Mouse (Mus musculus) retina, embryonic 14.5 days (tissue): ENCODE measurements around the gene 1110004F10Rik.
A peak's percentile ranks its signal among the peaks of the same experiment; 100 is the strongest.
"Not testable (repeated sequence)": the region's sequence is repeated elsewhere in the genome, so short reads cannot be mapped to it uniquely, and the experiment has no call there.

ENCODE experiments used
- DNase-seq: peaks from one replicate; pipeline ENCODE4 v3.0.0-alpha.2; 2015; ENCODE audit warnings: low spot score

1110004F10Rik gene

DNA sequence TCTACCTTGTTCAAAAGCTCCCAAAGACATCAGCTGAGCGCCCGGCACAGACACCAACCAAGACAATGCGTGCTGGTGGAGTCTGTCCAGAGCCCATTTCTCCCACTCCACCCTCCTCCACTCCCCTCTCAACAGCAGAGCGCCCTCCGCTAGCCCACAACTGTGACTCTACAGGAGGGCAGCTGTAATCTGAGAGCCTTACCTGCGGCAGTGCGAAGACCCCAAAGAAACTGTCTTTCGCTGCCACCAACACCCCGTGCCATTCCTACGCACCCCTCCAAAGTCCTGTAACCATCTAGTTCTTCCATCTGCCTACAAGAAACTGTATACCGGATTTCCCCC, at the start of gene 1110004F10Rik:
Gene 1110004F10Rik, plus strand, starts transcription at position 202 of the 342 bp plus-strand sequence.
- DNase-seq: no peak

DNA sequence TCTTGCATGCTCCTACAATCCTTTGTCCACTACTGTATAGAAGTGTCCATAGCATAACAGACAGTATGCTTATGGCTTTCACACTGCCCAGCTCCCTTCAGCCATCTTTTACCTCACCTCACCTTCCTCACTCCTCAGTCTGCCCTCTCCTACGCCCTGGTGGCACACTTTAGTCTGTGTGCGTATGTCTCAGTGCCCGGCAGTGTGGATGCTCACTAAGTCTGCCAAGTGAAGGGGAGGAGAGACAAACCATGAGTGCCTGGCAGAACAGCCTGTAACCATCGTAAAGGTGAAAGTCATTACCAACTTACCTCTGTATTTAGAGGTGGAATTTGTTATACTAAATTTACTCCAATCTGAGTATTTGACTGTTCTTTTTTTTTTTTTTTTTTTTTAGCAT, 36.5 kb upstream of the 1110004F10Rik start:
- DNase-seq: no peak

DNA sequence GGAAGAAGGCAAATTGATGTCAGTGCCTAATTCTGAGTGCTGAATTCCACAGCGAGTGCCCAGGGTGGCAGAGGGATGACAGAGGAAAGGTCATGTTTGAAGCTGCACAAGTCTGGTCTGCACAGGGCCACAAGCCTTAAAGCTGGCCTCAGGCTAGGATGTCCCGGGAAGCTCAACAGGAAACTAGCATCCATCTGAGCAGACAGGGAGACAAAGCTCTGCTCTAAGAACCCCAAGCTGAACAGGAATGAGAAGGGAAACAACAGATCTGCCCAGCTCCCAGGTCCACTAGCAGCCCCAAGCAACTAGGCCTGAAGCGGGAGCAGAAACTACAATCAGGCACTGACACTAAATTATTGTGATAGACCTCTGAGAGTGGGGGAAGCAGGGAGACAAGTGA, 9.2 kb upstream of the 1110004F10Rik start:
- no peak for DNase-seq

DNA sequence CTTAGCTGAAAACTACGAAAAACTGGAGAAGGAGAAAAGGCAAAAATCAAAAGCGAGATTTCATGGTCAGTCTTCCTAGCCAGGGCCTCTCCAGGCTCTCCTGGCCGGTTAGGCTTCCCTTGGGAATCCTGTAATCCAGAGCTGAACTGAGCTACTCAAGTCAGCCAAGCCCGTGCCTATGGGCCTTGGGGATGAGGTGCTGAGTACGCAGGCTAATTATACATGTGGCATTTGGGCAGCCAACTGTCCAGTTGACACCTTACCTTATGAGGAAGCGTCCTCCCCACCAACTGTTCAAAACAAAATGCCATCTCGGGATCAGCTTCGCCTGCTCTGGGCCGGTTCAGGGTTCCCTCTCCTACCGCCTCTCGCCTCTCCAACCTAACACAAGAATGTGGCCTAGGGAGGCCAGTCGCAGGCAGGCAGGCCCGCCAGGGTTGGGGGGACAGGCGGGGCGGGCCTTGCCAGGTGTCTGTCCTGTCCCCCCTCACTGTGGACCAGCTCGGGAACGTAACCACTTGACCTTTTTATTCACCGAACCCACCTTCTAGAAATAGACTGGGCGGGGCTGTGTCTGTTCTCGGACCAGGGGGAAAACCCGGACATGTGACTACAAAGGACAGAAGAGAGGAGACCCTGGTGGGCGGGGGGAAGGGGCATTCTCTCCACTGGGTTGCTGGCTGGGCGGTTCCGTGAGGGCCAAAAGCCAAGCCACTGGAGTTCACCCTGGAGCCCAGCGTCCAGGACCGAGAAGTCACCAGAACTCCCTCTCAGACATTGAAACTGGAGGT, 8.4 kb upstream of the 1110004F10Rik start:
- DNase-seq: peak; percentile 45

DNA sequence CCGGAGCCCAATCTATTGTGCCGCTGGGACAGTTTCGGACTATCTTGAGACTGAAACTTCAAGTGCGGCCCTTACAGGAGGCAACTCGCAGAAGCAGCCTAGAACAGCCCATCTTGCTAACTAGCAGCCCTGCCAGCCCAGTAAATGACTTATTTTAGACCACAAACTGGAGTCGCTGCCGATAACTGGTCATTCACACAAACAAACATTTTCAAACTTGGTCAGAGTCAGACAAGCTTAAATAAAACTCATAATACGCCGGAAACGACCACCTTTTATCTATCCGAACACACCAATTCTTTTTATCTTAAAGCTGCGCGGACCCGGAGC, 7.8 kb upstream of the 1110004F10Rik start:
- DNase-seq: no peak

DNA sequence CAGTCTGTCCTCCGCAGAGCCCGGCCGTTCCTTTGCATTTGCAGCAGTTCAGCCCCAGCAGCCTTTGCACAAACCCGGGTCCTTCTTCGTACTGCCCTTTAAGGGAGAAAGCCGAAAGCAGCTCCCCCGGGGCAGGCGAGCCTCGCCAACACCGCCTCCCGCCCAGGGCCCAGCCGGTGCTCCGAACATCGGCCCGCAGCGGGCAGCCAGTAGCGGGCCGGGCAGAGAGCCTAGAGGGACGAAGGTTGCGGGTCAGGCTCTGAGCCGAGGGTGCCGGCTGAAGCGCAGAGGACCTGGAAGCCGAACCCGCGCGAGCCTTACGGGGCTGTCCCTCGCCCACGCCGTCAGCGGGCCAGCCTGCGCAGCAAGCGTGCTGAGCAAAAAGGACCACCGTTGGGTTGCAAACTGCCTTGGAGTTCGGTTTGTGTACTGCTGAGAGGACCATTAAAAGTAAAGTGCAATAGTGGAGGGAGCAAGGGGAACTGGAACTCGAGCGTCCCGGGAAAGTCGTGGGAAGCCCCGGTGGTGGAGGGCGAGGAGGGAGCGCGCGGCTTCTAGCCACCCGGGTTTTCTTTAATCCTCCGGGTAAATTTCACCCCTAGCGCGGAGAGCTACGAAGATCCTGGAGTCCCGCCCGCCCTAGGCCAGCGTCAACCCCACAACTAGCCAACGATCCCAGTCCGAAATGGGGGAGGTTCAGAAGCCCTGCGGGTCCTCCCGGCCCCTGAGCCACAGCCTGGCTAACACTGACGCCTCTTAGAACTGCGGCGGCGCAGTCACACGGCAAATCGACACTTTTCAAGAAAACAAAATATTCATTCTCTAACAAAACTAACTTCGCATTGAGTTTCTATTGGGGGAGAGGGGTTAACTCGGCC, 7.2 kb upstream of the 1110004F10Rik start:
- DNase-seq: peak; percentile 65

DNA sequence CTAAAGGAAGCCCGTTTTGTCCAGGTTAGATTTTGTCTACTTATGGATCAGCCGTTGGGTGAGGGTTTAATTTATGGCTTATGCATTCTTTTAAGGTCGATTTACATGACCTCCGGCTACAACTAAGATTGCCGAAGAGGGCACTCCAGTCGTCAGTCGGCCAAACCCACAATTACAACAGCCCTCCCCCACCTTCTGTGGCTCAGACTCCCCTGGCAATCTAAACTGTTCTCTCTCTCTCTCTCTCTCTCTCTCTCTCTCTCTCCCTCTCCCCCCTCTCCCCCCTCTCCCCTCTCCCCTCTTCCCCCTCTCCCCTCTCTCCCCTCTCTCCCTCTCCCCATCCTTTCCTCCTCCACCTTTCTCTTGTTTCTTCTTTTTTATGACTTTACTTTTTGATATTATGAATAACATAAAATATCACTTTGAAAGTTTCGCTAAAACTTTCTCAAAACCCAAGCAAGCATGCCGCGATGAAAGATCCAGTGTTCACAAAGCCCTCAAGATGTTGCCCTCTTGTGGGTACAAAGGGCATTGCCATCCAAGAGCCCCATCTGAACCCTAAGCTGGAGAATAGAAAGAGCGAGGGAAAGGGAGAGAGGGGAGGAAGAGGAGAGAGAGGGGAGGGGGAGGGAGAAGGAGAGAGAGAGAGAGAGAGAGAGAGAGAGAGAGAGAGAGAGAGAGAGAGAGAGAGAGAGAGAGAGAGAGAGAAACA, 6.4 kb upstream of the 1110004F10Rik start:
- peak; percentile 89 for DNase-seq

DNA sequence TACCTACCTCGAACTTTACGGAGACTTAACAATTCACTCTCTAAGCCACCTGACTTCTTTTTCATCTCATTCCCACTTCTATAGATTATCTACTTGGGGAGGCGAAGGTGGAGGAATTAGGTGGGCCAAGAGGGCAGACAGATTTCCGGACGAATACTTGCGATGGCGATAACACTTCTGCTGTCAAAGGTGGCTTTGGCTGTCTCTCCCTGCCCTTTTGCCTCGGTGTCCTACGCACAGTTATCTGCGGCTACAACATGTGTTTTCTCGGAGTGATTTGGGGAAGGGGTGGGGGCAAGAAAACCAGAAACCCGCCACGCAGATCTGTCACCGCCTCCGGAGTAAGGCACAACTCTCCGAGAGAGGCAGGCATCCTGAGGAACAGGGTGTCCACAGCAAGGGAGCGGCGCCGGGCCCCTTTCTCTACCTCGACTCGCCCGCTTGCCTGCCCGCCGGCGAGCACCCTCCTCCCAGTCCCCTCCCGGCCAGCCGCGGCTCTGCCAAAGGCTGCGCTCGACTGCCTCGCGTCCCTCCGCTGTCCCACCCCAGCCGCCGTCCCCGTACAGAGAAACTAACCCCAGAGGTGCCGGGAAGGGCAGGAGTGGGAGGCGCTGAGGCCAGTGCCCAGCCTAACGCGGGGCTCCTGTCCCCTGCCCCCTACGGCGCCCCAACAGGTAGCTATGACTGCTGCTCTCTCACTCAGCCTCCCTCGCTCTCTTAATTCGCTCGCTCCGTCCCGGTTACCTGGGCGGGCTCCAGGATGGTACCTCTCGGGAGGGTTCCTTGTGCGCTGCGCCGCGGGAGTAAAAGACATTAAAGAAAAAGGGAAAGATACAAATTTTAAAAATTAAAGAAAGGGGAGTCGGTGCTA, 5.6 kb upstream of the 1110004F10Rik start:
- peak; percentile 62 for DNase-seq

DNA sequence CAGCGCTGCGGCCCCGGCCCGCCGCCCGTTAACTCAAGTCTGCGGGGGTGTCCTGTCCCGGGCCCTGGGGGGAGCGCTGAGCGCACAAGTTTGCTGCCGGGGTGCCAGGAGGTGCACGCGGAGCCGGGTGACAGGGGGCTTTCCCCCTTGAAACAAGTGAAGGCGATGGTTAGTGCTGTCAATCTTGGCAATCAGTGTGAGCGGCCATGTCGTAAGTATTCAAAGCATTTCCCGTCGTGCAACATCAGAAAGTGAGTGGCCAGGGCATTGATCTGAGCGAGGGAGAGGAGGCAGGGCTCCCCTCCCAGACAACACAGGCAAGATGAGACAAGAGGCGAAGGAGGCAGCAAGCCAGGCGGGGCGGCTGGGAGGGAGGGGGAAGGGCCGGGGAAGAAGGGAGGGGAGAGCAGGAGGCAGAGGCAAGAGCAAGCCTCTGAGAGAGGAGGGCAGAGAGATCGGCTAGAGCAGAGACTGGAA, 4.9 kb upstream of the 1110004F10Rik start:
- DNase-seq: peak; percentile 68

DNA sequence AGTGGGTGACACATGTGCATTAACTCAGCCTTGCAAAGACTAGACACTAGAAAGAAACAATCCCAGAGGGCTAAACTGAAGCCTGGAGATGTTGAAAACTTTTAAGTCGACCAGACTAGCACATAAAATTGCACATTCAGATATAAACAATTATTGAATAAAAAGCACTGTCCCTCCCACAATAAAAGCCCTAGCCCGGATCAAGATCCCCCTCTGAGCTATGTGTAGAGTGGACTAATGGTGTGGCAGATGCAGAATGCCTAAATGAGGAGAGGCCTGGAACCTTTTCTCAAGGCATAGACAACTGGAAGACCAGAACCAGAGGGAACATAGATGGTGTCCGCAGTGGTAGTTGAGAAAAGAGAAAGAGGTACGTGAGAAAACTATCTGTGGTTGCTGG, 3.7 kb upstream of the 1110004F10Rik start:
- DNase-seq: no peak

DNA sequence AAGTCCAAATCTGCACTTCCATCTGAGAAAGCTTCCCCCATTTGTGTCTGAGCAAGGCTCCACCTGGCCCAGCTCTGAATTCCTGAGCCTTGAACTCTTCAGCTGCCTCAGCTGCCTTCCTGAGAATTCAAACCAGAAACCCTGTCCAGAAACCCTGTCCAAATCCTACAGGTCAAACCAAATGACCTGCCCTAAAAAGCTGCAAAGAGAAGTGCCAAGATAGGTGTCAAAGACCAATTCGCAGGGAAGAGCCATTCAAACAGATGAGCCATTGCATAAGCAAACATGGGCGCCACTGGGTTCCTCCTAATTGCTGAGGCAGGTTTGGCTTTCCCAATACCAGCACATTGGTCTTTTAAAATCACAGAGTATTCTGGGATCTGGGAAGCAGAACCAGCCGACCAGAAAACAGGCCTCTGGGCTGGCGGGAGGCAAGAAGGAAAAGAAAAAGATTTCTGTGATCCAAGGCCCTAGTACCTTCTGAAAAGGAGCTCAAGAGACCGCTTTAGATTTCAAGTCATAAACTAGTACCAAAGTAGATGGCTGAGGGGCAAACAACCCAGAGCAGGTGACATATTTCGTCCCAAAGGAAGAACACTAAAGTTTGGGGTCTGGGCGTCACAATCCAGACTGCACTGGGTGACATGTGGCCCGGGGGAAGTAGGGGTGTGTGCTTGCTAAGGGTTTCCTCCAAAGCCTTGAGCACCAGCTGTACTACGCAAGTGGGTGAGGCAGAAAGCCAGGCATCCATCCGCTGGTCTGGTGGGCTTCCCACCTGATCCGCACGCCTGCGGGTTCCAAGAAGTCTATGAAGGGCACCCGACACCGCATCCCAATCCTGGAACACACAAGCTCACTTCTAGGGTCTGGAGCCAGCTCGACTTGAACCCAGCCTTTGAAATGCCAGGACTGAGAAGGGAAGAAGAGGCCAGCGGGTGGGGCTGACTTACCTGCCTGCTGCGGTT, 2.3 kb upstream of the 1110004F10Rik start:
- DNase-seq: no peak

DNA sequence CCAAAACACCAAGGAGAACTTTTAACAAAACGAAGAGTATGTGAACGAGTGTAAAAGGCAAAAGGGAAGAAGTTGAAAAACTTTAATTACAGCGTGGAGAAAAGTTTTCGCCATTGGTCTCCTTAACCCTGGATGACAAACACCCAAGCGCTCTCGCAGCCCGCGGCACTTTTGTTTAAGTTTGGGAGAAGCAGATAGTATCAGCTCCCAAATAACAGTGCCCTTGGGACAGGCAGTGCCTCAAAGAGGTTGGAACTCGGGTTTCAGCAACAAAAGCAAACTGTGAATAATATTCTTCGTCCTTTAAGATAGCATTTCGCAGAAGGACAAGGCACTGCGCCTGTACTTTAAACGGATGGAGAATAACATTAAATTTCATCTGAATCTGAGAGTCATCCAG, 1.2 kb upstream of the 1110004F10Rik start:
- peak; percentile 25 for DNase-seq

DNA sequence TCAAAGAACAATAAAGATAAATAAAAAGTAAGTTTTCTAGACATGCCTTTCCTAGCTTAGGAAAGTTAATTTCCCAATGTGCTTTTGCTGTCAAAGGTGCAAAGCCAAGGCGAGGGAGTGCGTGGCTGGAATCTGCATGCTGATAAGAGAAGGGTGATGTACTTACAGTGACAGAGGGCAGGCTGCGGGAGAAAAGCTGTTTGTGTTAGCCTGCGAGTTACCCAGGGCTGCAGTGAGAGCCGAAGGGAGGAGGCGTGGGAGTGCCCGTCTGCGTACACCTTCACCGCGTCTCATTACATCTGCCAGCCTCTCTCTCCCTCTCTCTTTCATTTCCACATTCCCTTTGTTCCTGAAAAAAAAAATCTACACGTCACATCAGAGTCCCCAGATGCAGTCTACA, 686 bp upstream of the 1110004F10Rik start, which contains the start of gene Sox6:
Gene Sox6, minus strand, starts transcription at position 286 of the 400 bp plus-strand sequence.
- DNase-seq: peak; percentile 42

DNA sequence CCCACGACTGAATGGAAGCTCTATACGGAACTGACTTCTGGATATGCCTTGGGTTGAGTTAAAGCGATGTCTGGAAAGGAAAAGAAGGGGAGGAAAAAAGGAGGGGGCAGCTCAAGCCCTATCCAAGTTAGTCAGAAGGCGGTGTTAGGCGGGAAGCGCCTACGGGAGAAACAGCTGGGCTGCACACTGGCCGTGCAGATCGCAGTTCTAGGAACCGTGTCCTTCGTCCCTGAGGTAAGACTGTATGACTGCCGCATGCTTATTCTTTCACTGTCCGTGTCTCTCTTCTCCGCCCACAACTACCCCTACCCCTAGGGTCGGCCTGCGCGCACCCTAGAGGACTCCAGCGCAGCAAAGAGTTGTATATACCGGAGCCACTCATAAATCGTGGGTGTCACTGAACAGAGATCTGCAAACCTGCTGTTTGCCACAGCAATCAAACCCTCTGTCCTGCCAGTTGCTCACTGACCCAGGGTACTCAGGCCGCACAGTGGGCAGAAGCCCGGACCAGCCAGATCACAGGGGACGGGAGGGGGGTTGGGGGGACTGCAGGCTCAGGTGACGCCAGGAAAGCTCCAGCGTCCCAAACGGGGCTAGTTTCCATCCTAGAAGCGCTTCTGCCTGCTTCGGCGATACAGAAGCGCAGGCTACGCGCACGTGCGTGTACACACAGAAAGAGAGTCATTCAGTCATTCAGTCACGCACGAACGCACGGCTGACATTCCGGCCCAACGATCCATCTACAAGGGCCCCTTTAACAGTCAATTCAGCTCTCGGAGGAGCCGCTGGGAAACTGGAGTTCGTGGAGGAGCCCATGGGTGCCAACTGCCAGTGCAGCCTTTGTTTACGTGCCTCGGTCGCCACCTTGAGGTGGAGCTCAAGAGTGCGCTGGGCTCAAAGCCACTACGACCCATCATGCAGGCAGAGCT, 605 bp downstream of the 1110004F10Rik start:
- peak; percentile 91 for DNase-seq

DNA sequence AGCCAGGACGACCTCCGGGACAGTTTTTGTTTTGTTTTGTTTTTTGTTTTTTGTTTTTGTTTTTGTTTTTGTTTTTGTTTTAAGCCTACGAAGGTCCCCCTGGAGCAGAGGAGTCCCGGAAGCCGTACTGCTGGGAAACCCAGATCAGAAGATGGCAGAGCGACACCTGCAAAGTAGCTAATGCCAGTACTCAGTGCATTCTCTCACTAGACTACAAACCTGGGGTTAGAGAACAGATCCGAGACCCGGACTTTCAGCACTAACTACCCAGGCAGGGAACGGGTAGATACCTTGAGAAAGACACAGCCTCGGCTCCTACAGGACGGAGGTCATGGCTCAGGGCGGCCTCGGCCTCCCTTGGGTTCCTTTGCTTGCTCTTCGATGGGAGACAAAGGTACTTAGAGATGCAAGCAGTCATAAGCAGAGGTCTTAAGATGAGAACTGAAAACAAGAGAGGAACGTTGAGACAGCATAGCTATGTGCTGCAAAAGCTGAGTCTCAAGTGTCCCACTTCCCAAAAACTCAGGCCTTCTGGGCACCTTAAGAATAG, 1.3 kb downstream of the 1110004F10Rik start:
- no peak for DNase-seq

DNA sequence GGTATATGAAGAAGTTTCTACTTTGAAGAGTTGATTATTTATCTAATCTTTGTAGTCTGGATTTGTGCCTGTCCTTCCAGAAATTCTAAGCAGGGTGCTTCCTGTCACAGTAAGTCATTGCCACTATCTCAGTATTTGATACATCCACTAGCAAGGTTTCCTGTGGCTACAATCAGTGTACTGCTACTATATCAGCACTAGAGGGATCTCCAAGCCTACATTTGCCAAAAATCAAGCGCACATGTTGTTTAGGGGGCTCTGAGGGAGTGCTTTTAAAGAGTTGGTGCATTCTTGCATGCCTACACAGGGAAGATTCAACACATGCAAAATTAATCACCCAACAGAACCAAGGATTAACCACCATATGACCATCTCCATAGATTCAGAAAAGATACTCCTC, 21.5 kb downstream of the 1110004F10Rik start:
- DNase-seq: no peak

DNA sequence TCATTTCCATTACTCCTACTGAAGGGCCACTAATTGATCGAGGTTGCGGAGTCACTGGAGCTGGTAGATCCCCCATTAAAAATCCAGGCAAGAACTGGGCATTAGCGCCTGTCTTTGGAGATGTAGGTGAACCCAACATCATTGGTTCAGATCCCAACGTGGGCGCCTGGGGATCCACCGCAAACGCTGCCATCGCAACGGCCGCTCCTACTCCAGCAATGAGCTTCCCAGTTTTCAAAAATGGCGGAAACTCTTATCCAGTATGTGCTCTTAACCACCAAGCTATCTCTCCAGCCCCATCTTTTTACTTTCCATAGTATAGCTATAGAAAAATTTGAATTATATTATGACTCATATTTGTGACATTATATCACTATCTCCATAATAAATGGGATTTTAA, 45.2 kb downstream of the 1110004F10Rik start, which contains the start of gene Gm4353:
Gene Gm4353, minus strand, starts transcription at position 270 of the 400 bp plus-strand sequence.
- DNase-seq: not testable (repeated sequence)

DNA sequence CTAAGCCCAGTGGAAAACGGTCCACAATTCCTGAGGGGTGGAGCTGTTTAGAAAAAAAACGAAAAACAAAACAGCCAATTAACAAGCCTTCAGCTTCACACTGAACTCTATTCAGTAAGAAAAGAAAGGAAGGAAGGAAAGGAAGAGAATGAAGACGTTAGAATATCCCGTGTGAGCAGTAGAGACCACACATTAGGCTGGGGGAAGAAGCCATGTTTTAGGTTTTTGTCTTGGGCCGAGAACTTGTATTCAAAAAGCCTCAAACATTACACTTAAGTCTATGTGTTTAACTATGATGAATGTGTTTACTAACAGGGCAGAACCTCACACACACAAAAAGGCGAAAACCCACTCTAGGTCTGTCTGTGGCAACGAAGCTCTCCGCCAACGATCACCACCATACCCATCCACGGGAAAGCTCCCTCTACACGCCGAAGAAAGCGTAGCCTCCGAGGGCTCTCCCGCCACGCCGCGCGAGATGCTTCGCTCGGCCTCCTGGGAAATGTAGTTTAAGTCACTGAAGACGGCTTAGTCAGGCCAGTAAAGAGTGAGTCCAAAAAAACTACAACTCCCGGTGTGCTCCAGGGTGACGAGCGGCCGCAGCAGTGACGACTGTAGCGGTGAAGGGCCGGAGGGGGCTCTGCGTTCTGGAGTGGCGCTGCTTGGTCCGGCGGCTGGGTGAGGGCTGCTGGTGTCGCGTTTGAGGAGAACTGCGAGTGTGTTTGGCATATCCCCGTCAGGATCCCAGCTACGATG, 53.7 kb downstream of the 1110004F10Rik start:
- DNase-seq: peak; percentile 99
